Mouse (Mus musculus) mouse embryonic stem cell (cell line): Measurements from ENCODE around the gene Cd86.

Experiments
- in situ Hi-C, 2 experiments: fragments of 300-500 bp; cut with MboI; formaldehyde crosslinking; loops; 1 replicate in 1 of 2; 3 replicates in 1 of 2; pipeline ENCODE4 v1.14.3; 2019 to 2020; ENCODE audit warnings: low sequenced_read_pairs in 2 of 2, low pct_unique_long_range_greater_than_20kb in 1 of 2, mixed read lengths in 1 of 2; ENCODE audit not compliant: unreplicated experiment in 1 of 2

Cd86 gene

GRCm38 (mm10) chr16:36665782-36666181 is at the start of gene Cd86:
TSS of gene Cd86 (minus strand) at chr16:36666081.
- in situ Hi-C loops = no loop called here

GRCm38 (mm10) chr16:36711760-36712159 is 45.9 kb upstream of the Cd86 start:
- in situ Hi-C loops = loop anchor here (5.0 kb wide), 2 partner anchors 234 to 239 kb away; no protein-coding TSS in a partner anchor

- in situ Hi-C loops = loop anchor here (5.0 kb wide), 2 partner anchors 233 to 238 kb away; no protein-coding TSS in a partner anchor
Measured at GRCm38 (mm10) chr16:36710794-36711193, 44.9 kb upstream of the Cd86 start.

GRCm38 (mm10) chr16:36709405-36709804 is 43.5 kb upstream of the Cd86 start:
- in situ Hi-C loops = no loop called here

- in situ Hi-C loops = no loop called here
Measured at GRCm38 (mm10) chr16:36708751-36709150, 42.9 kb upstream of the Cd86 start.

- in situ Hi-C loops = no loop called here
Measured at GRCm38 (mm10) chr16:36707702-36708423, 42.0 kb upstream of the Cd86 start.

GRCm38 (mm10) chr16:36700484-36700883 is 34.6 kb upstream of the Cd86 start:
- in situ Hi-C loops = no loop called here

GRCm38 (mm10) chr16:36697331-36697730 is 31.4 kb upstream of the Cd86 start:
- in situ Hi-C loops = no loop called here

- in situ Hi-C loops = no loop called here
Measured at GRCm38 (mm10) chr16:36694798-36695290, 29.0 kb upstream of the Cd86 start.

- in situ Hi-C loops = no loop called here
Measured at GRCm38 (mm10) chr16:36693818-36694413, 28.0 kb upstream of the Cd86 start, which contains the start of gene Ildr1. TSS of gene Ildr1 (plus strand) at chr16:36693978.

- in situ Hi-C loops = no loop called here
Measured at GRCm38 (mm10) chr16:36691484-36691883, 25.6 kb upstream of the Cd86 start.

- in situ Hi-C loops = no loop called here
Measured at GRCm38 (mm10) chr16:36688076-36688475, 22.2 kb upstream of the Cd86 start.

- in situ Hi-C loops = no loop called here
Measured at GRCm38 (mm10) chr16:36684325-36684918, 18.5 kb upstream of the Cd86 start.

- in situ Hi-C loops = no loop called here
Measured at GRCm38 (mm10) chr16:36681829-36682228, 15.9 kb upstream of the Cd86 start.

GRCm38 (mm10) chr16:36675902-36676301 is 10.0 kb upstream of the Cd86 start:
- in situ Hi-C loops = no loop called here

- in situ Hi-C loops = no loop called here
Measured at GRCm38 (mm10) chr16:36675304-36675703, 9.4 kb upstream of the Cd86 start.

- in situ Hi-C loops = no loop called here
Measured at GRCm38 (mm10) chr16:36674457-36675204, 8.8 kb upstream of the Cd86 start.

GRCm38 (mm10) chr16:36673196-36673595 is 7.3 kb upstream of the Cd86 start:
- in situ Hi-C loops = no loop called here

- in situ Hi-C loops = no loop called here
Measured at GRCm38 (mm10) chr16:36670590-36670989, 4.7 kb upstream of the Cd86 start.
